Mouse (Mus musculus): Measurements from ENCODE around the gene Sec24b. TPM values are rescaled to one million over a fixed set of nuclear protein-coding genes. Genes with fewer than 3 reads are reported as not detected.

The Sec24b gene
- polyA plus RNA-seq (2017; shearing (Covaris generic)) = 15.4 TPM

DNA sequence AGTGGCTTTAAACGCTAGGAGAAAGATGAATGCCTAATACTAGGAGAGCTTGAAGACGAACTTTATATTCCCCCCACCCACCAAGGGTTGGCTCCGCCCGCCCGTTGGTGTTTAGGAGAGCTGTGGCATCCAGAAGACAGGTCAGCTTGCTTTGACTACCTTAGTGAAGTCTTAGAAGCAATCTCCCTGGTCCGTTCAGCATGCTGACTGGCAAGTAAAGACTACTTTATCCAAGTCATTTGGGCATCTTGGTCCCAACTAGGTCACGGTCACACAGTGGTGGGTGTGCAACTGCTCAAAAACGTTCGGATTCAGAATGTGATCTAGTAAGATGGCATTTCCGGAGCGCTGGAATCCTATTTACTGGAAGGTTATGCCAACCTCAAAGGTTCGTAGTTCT, at the start of gene Sec24b:
Sec24b (minus strand) TSS at position 273 of the 400 bp plus-strand sequence.

DNA sequence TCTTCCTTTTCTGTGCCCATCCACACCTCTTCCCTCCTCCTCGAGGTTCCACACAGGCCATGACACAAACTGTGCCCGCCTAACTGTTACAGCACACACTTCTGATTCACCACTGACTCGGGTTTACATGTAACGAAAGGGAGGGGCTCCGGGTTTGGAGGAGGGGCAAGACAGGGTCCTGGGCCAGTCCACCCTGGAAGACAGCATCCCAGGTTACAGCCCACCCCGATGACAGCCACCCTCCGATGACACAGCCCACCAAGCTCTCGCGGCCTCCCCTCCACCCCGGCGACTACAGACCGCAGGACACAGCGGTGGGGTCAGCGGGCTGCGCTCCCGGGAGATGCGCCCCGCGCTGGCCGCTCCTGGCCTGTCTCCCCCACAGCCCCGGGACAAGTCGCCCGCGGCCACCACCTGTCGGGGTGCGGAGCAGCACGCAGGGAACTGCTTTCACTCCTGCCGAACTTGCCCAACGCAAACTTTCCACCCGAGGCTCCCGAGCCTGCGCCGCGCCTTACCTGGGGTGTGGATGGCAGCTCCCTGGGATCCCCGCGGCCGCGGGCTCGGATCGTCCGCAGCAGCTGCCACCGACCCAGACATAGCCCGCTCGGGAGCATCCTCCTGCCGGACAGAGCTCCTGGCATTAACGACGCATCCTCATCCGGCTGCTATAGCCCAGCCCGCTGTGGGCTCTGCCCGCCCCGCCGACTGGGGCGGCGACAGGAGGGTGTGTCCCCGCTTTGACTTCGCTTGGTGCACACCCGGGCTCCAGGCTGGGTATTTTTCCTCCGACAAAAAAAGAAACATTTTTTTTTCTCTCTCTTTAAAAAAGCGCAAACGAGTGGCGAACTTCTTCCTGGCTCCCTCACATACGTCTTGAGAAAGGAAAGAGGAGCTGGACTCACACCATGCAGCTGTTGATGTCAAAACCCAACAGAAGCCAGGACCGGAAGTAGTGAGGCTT, 91.6 kb downstream of the Sec24b start, which contains the start of gene Mcub:
Mcub (minus strand) TSS at position 775 of the 964 bp plus-strand sequence.

Other genes with a start within 250 kb of the Sec24b start
- not detected for gene Rrh, start 239.0 kb downstream of the Sec24b start, polyA plus RNA-seq (2017; shearing (Covaris generic))
- gene Gar1, start 230.2 kb downstream of the Sec24b start, polyA plus RNA-seq (2017; shearing (Covaris generic)) = 31.5 TPM
- not detected for gene Cfi, start 225.7 kb downstream of the Sec24b start, polyA plus RNA-seq (2017; shearing (Covaris generic))
- 0.71 TPM for gene Pla2g12a, start 182.9 kb downstream of the Sec24b start, polyA plus RNA-seq (2017; shearing (Covaris generic))
- 78.2 TPM for gene Casp6, start 160.1 kb downstream of the Sec24b start, polyA plus RNA-seq (2017; shearing (Covaris generic))
- gene Mcub, start 91.3 kb downstream of the Sec24b start, polyA plus RNA-seq (2017; shearing (Covaris generic)) = 45.1 TPM
- 0.29 TPM for gene Col25a1, start 69.9 kb upstream of the Sec24b start, polyA plus RNA-seq (2017; shearing (Covaris generic))